Mouse (Mus musculus): ENCODE results near the gene Nlrc4.
"Not testable (repeated sequence)": the region's sequence is repeated elsewhere in the genome, so short reads cannot be mapped to it uniquely, and the experiment has no call there.

Gene Nlrc4

DNA sequence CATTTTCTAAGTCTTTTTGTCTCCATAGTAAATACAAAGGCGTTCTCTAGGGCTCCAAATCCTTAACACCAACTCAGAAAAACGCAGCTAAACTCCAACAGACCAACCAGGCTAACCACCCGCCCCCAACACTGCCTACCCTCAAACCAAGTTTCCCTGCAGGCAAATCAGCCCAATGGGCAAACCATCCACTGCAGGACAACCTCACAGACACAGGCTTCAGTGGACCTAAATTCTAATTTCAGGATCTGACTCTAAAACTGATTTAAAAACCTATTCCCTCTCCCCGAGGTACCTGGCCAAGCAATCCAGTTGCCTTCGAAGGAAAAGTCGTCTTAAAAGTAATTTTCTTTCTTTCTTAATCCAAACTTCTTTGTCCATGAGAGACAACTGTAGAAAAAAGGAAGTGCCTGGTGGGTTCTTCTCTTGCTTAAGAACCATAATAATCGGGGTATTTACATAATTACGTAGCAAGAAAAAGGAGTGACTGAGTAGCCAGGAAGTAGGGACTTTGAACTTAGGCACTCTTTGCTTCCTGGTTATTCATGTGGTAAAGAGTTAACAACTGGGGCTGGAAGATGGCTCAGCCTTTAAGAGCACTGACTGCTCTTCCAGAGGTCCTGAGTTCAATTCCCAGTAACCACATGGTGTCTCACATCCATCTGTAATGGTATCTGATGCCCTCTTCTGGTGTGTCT is at the start of gene Nlrc4:
TSS of gene Nlrc4 (minus strand) at position 432 of the 698 bp plus-strand sequence.
- no peak for DNase-seq

DNA sequence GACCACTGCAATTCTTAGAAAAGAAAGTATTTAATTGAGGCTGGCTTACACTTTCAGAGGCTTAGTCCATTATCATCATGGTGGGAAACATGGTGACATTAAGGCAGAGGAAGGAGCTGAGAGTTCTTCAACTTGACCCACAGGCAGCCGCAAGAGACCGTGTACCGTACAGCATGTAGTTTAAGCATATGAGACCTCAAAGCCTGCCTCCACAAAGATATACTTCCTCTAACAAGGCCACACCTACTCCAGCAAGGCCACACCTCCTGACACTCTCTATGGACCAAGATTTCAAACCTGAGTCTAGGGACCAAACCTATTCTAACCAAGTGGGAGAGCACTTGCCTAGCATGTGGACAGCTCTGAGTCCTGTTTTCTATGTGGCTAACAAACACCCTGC is 49.7 kb upstream of the Nlrc4 start:
- no peak for DNase-seq

DNA sequence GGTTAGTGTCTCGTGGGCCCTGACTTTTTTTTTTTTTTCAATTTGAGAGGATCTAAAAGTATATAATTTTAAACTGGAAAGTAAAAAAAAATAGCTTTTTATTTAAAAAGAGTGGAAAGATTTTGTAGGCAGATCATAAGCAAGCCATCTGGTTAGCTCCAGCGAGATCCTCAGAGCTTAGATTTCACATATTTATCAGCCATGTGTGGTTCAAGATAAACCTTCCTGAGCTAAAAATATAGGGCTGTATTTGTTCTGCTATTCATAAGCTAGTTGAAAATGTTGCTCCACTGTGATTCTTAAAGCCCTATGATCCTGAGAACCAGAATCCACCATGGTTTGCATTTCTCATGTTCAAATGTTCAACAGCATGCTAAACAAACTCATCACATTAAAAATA is 49.0 kb upstream of the Nlrc4 start:
- DNase-seq: no peak

DNA sequence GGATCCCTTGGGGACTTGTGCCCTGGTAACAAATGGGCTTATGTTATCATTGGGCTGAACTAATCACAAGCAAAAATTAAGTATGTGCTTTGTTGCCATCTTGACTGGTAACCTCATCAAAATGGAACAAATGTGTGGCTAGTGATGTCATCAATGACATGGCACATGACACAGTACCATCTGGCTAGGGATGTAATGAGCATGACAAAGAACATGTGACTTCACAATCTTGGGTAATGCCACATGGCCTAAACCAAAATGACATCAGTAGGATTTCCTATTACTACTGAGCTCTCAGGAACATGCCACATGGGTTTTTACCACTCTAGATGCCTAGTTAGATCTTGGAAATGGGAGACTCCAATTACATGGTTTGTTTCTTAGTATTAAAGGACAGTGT is 42.1 kb upstream of the Nlrc4 start:
- no peak for DNase-seq

DNA sequence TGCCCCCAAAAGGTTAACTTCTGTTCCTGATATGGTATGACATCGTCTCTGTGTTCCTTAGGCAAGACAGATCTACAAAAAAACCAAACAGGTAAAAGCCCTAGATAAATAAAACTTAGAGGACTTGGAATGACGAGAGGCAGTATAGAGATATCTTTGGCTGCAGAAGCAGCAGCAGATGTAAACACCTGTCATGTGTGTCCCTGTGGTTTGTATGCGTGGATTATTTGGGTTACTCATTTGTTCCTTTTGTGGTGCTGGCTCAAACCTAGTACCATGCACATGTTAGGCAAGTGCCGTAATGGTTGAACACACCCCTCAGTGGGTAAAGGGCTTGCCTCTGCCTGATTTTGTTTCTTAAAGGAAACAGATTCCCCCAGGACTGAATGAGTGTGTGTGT is 41.3 kb upstream of the Nlrc4 start:
- DNase-seq: no peak

DNA sequence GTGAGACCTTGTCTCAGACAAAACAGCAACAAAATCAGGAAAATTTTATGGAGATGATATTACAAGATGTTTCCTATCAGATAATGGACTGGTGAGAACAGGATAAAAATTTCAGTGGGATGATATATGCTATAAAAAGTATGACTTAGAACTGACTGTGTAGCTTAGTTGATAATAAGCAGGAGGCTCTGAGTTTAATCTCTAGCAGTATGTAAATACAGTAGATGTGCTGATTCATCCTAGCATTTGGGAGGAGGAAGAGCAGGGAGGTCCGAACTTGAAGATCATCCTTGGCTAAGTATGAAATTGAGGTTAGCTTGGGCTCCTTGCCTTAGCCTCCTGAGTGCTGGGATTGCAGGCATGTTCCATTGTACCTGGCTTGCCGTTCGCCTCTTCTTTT is 32.6 kb upstream of the Nlrc4 start:
- DNase-seq: no peak

DNA sequence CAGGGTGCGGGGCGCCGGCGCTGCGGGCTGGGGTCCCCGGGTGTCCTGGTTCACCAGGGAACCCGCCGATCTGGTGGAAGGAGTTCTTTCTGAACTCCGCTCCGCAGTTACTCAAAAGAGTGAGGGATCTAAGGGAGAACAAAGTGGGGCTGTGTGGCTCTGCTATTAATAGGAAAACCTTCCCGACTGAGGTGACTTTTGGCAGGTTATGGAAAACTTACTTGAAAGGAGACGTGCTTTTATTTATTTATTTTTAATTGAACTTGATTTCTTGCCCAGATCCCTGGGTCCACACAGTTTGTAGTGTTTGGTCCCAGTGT is 30.9 kb upstream of the Nlrc4 start:
- no peak for DNase-seq

DNA sequence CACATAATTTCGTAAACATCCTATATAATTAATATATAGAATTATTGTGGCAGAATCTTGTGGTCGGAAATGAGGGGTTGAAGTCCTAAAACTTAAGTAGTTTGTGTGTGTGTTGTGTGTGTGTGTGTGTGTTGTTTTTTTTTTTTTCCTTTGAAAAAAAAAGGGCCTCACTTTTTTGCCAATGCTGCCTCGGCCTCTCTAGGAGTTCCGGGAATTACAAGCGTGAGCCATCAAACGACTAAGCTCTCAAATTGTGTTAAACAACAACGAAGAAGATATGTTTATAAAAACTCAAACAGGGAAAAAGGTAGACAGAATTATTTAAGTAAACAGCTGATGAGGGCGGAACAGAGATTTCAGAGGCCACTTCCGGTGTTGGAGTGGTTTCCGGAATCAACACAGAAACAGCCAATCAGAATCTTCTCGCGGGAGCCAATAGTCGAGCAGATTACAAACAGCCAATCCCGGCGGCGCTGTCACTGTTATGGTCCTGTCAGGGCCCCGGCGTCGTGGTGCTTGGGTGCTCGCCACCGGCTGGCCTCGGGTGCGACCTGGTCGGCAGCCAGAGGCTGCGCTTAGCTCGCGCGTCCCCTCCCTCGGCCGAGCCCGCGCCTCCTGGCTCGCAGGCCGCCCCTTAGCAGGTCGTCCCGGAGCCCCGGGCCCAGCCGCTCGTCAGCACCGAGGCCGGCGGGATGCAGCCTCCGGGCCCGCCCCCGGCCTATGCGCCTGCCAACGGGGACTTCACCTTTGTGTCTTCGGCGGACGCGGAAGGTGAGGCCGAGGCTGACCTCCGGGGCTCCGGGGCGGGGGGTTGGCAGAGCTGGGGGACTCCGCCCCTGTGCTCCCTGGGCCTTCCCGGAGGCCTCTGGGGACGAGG is 30.3 kb upstream of the Nlrc4 start, which contains the start of gene Yipf4:
TSS of gene Yipf4 (plus strand) at position 470 of the 877 bp plus-strand sequence.
- peak; percentile 97 for DNase-seq

DNA sequence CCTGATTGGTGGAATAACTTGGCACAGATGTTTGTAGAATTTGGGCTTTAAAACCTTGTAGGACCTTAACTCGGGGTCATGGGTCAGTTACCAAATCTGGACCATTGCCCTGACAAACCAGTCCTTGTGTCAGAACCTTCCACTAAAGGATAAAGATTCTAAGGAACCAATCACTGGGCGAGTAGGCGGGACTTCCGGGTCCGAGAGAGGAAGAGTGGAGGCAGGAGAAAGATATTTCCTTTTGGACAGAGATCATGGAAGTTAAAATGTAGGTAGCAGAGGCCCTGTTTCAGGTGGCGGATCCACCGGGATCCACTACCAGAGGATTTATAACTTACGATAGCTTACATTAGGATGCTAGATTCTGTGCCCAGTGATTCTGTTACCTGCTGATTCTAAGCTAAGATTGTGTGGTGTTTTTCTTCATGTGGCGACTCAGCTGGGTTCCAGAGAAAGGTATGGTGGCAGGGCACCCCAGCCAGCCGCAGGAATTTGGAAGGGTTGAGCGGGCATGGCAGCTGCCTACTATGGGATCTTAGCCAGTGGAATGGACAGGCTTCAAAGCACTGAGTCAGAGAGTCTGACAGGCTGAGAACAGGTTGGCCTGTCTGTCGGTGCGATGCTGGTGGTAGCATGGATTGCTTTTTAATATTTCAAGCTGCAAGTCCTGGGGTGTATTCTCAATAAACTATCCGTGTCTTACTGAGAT is 21.6 kb upstream of the Nlrc4 start:
- DNase-seq: no peak

DNA sequence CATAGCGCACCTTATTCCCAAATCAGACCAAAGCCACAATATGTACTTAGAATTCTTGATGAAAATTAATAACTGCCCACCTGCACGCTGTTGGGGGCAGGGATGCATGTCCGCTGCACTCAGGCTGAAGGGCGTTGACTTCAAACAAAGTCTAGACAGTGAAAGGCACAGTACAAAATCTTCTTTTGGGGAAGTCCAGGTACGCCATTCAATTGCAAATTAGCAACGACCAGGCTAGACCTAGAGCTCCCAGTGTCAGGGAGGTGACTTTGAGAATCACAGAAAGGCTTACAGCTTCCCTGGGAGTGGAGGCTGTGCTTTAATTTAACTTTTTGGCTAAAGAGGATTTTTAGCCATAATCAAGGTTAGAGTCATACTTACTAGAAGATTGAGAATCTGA is 11.2 kb upstream of the Nlrc4 start:
- DNase-seq: not testable (repeated sequence)

DNA sequence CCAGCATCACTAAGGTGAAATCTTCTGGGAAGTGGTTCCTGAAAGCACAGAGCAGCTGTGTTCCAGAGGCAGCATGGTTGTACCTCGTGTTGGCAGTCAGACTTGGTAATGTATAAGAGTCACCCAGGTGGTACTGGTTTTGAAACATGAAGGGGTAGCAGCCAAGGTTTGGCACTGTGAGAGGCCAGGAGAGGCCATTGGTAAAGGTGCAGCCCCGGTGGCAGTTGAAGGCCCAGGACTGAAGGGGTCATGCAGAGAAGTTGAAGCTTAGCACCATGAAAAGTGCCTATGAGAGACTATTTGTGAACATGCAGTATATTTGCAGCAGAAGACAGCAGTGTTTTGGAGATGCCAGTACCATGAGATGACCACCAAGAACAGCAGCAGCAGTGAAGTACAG is 9.0 kb upstream of the Nlrc4 start:
- DNase-seq: not testable (repeated sequence)

DNA sequence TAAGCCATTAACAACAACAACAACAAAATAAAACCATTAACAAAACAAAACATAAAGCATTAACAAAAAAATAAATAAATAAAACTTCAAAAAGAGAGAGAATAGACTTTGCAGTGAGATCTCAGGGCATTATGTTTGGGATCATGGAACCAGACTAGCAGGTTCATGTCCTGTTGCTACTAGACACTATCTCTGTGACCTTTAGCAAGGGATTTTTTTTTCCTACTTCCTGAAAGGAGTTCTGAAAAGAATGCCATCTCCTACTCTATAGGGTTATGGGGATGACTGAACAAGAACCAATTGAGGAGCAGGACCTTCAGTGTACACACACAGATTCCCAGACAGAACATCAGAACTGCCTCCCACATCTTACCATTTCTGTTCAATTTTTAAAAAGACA is 4.6 kb upstream of the Nlrc4 start:
- DNase-seq: no peak

DNA sequence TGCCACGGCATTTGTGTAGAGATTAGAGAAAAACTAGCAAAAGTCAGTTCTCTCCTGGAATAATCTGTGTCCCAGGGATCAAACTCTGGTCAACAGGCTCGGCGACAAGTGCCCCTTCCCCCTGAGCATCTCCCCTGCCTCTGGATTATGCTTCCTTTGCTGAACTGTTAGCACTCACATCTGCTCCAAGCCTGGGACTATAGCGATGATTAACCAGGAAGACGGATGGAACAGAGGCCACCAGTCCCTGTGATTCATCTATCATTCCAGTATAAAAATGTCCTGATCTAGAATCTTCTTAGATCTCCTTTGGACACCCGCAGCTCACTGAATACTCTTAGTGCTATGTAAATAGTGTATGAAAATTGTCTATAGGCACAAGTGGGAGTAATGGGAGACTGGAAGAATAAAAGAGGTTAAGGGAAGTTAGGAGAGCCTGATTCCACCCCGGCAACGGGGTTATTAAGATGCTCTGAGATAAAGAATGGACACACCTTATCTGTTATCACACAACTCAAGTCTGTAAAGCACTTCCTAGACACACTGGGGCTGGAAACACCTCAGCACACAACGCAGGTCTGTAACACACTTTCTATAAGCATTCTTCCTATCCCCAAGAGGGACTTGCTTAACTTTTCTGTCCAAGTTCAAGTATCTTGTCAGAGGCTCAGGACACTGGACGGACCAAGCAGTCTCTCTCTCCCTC is 817 bp downstream of the Nlrc4 start:
- DNase-seq: no peak

DNA sequence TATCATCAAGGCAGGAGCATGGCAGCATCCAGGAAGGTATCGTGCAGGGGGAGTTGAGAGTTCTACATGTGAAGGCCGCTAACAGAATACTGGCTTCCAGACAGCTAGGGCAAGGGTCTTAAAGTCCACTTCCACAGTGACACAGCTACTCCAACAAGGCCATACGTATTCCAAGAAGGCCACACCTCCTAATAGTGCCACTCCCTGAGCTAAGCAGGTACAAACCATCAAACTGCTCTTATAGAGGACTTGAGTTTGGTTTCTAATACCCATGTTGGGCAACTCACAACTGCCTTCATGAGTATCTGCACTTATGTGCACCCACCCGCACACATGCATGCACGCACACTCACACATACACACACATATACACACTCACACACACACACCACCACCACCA is 2.1 kb downstream of the Nlrc4 start:
- DNase-seq: no peak

DNA sequence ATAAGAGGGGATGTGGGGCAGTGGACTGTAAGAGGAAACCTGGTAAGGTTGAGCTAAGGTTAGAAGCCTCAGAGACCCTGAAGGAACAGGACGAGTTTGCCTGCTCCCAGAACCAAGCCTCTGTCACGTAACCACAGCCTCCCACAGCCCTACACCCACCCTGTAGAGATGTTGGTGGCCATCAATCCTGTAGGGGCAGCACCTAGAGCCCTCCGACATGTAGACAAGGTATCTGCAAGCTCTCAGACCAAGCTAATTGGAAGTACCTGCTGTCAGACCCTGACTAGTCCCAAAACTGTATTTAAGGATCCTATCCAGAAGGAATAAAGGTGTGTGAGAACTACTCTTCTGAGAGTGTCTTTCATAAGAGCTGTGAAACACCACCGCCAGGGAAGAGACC is 3.5 kb downstream of the Nlrc4 start:
- no peak for DNase-seq

DNA sequence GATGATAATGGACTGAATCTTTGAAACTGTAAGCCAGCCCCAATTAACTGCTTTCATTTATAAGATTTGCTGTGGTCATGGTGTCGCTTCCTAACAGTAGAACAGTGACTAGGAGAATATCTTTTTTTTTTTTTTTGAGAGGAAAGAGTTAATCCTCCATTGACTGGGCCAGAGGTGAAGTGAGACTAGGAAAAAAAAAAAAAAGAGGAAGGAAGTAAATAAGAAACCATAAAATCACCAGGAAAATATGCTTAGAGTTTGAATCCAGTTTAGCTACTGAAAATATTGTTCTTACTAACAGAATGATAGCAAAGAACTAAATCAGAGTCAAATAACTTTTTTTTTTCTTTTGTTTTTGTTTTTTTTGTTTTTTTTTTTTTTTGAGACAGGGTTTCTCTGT is 4.3 kb downstream of the Nlrc4 start:
- no peak for DNase-seq

DNA sequence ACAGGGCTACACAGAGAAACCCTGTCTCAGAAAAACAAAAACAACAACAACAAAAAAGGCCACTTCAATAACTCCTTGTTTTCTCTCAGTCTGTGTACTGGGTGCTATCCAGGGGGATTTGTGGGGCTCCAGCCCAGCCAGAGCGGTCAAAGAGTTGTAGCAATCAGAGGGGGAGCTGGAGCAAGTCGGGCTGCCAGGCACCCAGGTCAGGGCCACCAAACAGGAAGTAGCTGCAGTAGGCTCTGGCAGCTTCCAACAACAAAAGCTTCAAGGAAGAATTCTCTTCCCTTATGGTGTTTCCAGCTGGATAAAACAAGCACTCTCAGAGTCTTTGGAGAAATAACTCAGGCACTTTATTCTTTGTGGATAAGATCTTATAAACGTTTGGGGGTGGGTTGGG is 5.0 kb downstream of the Nlrc4 start:
- DNase-seq: no peak

DNA sequence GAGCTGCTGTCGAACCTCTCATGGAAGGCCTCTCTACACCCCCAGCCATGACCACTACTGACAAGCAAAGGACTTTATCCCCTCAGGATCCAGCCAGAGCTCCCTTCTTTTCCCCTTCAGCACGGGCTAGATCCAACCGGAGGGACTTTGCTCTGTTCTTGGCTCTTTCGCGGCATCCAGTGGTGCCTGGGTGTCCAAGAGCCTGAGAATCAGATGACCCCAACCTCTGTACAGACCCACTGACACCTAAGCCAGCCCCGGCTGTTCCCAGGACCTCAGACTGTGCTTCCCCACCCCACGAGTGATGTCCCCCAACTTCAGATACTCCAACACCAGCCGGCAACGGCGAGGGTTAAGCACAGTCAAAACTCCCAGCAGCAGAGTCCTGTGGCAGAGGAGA is 9.2 kb downstream of the Nlrc4 start:
- DNase-seq: no peak

DNA sequence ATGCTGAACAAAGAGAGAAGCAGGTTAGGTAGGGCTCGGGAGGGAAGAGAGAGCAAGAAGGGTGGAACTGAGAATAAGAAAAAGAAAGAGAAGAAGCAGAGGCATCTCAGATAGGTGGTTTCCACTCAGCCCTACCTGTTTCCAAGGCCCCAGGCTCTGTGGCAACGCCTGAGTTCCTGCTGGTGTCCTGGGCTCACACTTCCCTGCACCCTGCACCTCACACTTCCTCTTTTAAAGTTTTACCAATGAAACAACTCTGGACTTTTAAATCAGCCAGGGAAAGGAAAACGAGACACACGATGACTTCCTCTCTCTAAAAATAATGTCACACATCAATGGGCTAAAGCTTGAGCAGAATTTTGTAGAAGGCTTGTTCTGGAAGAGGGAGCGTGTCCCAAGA is 18.5 kb downstream of the Nlrc4 start:
- no peak for DNase-seq

DNA sequence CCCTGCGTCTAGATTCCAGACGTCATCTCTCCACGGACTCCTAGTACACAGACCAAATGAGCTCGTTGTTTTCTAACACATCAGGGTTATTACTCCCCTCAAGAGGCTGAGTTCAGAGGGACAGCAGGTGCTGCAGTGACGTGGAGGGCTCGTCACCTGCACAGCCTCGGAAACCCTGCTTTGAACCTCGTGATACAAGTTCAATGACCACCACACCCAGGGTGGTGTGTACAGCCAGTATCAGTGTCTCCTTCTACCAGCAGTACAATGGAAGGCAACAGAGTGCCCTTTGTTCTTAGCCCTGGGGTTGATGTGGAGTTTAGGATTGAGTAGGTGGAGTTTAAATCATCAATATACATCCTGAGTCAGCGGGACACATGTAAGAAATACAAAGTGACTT is 21.2 kb downstream of the Nlrc4 start:
- no peak for DNase-seq

DNA sequence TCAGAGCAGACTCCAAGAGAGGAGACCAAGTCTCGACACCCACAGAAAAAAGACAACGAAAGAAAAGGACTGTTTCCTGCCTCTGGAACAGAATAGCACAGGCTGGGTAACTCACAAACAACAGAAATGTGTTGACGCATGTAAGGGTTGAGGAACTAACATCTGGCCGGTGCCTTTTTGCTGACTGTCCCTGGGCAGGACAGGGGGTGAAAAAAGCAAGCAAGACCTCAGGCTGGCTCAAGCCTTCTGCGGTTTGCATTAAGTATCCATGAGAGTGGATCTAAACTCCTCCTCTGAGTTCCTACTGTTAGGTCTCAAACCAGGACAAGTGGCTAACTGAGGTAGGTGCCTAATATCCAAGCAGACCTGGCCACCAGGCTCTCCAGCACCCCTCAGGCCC is 26.3 kb downstream of the Nlrc4 start:
- DNase-seq: no peak

DNA sequence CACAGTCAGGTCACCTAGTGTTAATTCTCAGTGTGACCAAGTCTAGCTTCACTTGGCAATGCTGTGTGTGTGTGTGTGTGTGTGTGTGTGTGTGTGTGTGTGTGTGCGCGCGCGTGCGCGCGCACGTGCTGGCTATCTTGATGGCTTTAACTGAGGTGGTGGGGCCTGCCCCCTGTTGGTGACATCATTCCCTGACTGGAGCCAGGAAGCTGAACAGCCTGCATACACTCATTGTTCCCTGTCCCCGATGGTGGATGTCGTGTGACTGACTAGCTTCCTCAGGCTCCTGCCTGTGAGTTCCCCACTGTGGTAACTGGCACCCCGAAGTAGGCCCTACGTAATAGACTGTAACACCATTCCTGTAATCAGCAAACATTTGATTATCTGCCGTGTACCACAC is 27.5 kb downstream of the Nlrc4 start:
- DNase-seq: peak; percentile 6 to 19

DNA sequence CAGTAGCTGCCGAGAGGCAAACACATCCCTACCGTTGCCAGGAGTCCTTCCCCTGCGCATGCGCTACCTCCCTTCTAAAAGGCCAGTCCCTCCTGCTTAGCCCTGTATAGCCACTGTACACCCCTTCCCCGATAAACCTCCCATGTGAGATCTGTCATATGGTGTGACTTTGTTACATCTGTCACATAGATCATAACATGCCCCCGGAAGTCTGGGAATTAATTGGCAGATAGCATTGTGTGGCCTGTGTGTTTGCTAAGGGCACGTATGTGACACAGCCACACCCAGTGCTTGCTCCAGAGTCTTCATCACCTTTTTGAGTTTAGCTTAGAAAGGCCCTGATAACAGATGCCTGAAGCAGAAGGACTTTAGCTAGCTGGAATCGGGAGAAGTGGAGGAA is 28.9 kb downstream of the Nlrc4 start:
- DNase-seq: no peak
